Mouse (Mus musculus): ENCODE measurements at regions not wholly inside any gene's neighbourhood (a gene's known extent, or its start where the extent isn't known, plus 50 kb on each side); places are given as distances from the start of the nearest gene placed in this dataset.

DNA sequence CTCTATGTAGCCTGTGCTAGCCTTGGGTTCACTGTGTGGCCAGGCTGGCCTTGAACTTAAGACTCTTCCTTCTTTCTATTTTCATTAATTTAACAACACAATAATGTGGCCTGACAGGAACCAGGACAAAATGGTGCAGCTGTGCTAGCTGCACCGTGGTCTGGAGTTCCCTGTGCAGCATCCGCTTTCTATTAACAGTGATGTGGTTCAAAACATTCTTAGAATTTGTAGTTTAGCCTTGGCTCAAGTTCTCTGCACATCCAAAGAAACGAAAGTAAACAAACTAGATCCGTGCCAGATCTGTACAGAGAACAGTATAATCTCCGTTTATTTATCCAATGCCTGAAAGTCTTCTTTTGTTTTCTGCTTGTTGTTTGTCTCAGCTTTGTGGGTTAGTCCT lies 88.5 kb downstream of the Irx1 start:
- DNase-seq, result no peak

DNA sequence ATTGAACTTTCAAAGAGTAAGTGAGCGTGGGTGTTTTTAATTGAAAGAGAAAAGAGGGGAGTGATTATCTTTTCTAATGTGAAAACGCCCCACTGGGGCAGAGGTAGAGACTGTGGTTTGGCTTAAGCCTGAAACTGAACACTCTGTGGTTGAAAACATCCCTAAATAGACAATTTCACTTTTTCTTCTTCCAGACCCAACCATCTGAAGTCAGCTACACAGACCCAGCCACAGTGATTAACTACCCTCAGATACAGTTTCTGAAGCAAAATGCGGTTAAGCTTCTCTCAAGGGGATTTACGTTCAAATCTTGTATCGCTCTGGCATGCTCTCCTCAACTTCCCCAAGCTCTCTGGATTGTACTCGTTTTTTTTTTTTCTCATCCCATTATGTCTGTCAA lies 94.8 kb downstream of the Irx1 start:
- DNase-seq, result no peak

GRCm38 (mm10) chr13:71853426-71854025 lies 110.0 kb downstream of the Irx1 start:
- DNase-seq, result no peak

DNA sequence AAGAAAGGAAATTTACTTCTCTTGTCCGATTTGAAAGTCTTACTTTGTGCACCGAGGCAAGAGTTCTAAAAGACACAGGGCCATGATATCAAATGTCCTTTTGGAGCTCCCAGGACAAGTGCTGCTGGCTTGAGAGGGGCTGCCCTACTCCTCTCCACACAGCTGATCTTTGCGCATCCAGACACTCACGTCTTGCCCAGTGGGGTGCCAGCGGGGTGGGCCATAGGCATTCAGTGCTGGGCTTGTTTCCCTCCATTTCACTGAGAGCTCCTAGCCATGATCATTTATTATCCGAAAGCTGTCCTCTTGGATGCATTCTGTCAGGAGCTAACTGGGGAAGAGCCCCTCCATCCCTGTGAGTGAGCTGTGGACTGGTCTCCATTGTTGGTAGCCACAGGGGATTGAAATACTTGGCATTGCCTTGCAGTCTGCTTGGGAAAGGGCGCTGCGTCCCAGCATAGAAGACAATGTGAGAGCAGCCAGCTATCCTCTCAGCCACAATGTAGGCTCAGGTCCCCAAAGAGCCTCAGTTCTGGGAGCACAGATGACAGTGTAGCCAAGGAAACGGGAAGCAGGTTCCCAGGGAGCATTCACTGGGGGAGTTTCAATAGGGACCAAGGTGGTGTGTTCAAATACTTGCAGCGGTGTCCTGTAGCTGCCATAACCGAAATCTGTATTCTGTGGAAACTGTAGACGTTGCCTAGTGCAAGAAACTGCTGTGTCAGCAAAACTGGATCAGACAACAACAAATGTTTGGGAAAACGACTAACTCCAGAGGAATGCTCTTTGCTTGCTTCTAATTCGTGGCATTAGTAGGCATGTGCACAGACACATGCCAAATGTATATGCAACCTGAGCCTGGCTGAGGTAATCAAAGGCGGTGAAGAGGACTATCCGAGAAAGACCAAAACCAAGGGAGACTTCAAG lies 159.2 kb downstream of the Irx1 start:
- no peak for DNase-seq

GRCm38 (mm10) chr13:71798288-71798687 lies 165.2 kb downstream of the Irx1 start:
- DNase-seq, result peak; percentile 32 to 56

DNA sequence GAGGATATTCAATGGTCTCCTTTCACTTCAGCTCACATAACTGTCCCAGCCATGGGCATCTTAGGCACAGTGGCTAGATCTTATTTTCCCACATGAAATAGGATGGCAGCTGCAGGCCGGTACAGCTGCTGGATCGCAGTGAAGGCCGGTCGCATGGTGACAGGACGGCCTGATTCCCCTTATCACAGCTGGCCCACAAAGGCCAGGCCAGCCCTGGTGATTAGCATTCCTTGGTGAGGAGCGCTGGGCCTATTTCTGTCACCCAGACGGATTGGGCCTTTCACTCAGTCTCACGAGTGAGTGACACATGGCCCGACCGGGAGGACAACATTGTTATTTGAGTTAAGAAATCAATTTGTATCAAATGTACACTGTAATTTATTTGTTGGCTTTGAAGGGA lies 178.8 kb downstream of the Irx1 start:
- no peak for DNase-seq

DNA sequence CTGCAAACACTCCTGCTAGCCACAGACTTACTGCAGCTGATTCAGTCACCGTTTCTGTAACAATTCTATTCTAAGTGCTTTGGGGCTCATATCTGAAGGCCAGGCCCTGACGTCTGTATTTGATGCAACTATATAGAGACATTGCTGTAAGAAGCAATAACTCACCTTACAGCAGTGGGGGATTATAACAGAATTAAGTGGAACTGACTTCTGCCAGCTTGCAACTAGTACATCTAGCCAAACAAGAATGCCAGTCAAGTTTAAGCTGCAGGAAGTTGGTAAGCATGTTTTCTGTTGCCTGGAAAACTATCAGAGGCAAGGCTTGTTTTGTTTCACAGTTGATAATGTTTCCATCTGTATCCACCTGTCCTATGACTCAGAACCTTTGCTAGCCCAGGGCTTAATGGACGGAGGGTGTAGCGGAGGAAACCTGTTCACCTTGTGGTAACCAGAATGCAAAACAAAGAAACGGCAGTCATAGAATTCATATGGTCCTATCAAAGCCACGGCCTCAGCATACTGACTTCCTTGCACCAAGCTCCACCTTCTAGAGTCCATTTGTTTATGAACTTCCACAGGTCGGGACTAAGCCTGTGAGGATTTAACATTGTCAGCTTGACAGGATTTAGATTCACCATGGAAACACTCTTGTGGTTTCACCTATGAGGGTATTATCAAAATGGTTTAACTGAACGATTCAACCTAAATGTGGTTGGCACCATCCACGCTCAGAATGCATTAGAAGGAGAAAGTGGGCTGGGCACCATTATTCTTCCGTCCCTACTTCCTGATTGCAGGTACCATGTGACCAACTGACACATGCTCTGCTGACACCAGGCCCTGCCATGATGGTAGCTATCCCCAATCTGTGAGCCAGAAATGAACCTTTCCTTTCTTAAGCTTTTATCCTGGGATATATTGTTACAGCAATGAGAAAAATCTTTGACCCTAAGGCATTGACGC lies 216.2 kb downstream of the Irx1 start:
- DNase-seq, result no peak

- no peak for DNase-seq
Observed at GRCm38 (mm10) chr13:71746534-71746933, 217.0 kb downstream of the Irx1 start.

- DNase-seq, result no peak
Observed at GRCm38 (mm10) chr13:71736821-71737345, 226.6 kb downstream of the Irx1 start.

GRCm38 (mm10) chr13:71734261-71734660 lies 229.3 kb downstream of the Irx1 start:
- peak; percentile 14 to 39 for DNase-seq

- no peak for DNase-seq
Observed at GRCm38 (mm10) chr13:71733360-71733759, 230.2 kb downstream of the Irx1 start.

DNA sequence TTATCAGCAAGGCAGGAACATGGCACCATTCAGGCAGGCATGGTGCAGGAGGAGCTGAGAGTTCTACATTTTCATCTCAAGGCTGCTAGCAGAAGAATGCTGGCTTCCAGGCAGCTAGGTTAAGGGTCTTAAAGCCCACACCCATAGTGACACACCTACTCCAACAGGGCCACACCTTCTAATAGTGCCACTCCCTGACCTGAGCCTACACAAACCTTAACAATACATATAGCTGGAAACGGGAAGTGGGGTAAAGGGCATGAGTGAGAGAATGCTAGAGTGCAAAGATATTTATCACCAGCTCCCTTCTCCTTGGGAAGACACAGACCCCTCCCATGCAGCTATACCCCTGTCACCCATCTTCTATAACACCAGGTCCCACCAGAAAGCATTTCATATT lies 230.6 kb downstream of the Irx1 start:
- DNase-seq, result no peak

- peak in 1 of 2 experiments; percentile 5 for DNase-seq
Observed at GRCm38 (mm10) chr13:71690069-71690817, 273.3 kb downstream of the Irx1 start.

GRCm38 (mm10) chr13:71689187-71689586 lies 274.3 kb downstream of the Irx1 start:
- peak; percentile 10 to 31 for DNase-seq

GRCm38 (mm10) chr13:71676081-71676624 lies 287.4 kb downstream of the Irx1 start:
- no peak for DNase-seq

DNA sequence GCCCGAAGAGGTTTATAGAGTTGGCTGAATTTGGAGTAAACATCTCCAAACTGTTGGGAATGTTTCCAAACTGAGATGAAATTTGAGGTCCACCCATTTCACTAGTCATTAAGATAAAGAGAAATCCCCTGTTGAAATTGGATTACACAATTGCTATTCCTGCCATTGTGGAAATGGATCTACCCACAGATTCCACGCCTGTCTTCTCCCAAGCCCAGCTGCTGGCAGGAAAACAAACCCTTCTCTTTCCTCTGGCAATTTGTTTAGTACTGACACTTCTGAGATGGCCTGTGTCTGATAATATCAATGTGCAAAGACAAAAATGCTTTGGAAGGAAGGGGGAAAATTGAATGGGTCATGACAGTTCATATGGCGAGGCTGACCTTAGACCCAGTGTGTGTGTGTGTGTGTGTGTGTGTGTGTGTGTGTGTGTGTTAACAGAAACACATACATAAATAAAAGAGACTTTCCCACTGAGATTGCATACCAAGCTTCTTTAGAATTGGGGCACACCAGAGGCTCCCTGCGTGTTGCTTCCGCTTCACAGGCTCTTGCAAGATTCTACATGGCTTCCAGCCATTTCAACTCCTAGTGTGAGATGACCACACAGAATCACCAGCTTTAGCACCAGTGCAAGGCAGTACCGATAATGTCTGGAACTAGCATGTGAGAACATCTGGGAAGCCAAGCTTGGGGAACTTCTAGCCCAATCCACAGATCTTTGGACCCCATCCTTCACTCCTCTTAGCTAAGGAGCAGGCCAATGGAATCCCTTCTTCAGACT lies 293.4 kb downstream of the Irx1 start:
- DNase-seq, result no peak

- no peak for DNase-seq
Observed at GRCm38 (mm10) chr13:71668256-71668655, 295.3 kb downstream of the Irx1 start.

DNA sequence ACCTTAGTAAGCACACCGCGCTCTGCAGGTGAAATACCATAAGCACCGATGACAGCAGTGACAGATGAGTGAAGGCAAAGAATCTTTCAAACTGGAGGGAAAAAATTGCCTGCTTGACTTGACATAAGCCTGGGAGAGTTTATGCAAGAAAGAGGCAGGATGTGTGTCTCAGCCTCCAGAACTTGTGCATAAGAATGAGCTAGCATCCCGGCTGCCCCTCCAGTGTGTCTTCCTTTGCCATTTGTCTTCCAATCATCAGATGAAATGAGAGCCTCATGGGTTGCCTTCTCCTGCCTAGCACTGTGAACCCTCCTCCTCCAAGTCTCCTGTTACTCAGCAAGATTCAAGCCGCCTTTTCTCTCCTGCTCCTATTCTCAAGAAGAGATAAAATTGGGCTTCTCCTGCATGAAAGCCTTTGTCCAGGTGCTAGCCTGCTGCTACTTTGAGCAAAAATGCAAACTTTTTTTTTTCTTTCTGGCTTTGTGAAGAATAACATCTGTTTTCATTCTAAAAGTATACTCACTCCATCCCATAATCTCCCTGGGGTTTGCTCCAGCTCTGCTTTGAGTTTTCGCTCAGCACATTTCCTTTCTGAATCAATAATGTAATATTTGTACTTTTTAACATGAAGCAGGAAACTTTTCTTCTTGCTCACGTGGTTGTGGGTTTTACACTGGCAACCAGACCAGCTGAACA lies 298.2 kb downstream of the Irx1 start:
- no peak for DNase-seq

DNA sequence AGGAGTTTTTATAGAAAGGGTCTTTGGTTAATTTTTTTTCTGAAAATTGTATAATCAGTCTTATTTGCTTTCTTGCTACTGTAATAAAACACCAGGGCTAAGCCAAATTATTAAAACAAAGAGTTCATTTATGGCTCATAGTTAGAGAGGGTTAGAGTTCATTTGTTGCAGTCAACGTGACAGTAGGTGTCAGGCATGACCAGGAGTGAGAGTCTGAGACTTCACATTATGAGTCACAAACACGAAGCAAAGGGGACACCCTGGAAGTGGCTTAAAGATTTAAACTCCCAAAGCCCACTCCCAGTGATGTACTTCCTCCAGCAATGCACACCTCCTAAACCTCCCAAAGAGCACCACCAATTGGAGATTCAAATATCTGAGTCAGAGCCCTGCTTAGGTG lies 305.6 kb downstream of the Irx1 start:
- DNase-seq, result no peak

DNA sequence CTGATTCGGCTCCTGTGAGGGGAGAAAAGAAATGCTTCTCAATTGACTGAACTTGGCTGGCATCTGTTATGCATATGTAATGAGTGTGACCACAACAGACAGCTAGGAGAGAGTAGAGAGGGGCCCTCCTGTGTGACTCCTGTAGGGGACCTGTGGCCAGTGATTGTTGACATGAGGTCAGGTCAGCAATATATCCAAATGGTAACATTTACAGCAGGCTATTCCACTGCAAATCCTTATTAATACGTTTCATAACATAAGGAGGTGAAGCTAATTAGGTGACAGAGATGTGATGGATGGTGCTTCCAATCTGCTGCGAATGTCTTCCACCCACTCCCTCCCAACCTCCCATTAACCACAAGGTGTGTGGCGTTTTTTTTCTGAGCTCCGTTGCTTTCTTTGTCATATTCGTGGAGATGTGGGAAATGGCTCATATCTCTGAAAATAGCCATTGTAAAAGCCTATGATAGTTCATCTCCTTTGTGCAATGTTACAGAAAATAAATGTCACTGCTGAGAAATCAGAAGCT lies 309.5 kb downstream of the Irx1 start:
- DNase-seq, result no peak

All from kidney, postnatal 4 days (tissue).